Comparison of ENCODE assay signal across 17 mouse cellular contexts in genomic region chr7:68006496-68006895, GRCm38 (mm10). TPM values are rescaled to one million over a fixed set of nuclear protein-coding genes. Genes with fewer than 3 reads are reported as not detected.
DNase-seq lines count a peak whose midpoint lies in the region; ATAC-seq and TF ChIP-seq lines count a peak whose summit lies in the region.
"Had no signal": no experiment of that assay in that cellular context is flagged by ENCODE, and none has a peak within 500 bp of the region (broad histone marks: within the 10 kb centered on the region; RNA-seq: fewer than 3 reads in every experiment).

No protein-coding gene starts in this region.

- peak; percentile 49 for DNase-seq in gastrocnemius, adult 18-20 months (ENCODE audit: low spot score)
- no peak for DNase-seq in gastrocnemius, postnatal 36 days
- DNase-seq in hindbrain, postnatal 0 days (ENCODE audit: low spot score), result no peak
- DNase-seq in adrenal gland, adult 8-10 months, result peak; percentile 89
- no peak for DNase-seq in kidney, adult 2 months
- DNase-seq: cerebellum, postnatal 36 days; midbrain, embryonic 14.5 days; right cerebral cortex, postnatal 14 days had no signal

- ATAC-seq in hindbrain, embryonic 12.5 days (ENCODE audit: low FRiP score), result no peak
- ATAC-seq in hindbrain, postnatal 0 days, result no peak
- ATAC-seq in heart, embryonic 15.5 days (replicated peaks; ENCODE audit: insufficient number of reproducible peaks, insufficient read depth, low FRiP score, low read depth), result no peak
- ATAC-seq in neural tube, embryonic 15.5 days (ENCODE audit: low FRiP score), result no peak
- ATAC-seq: forebrain, embryonic 13.5 days; intestine, embryonic 15.5 days had no signal

- WGBS in hindbrain, embryonic 12.5 days, result 87% methylated on average over 6 of the region's 6 CpGs
- 78% methylated on average over 6 of the region's 6 CpGs for WGBS in hindbrain, postnatal 0 days
- WGBS in heart, embryonic 15.5 days, result 62% methylated on average over 6 of the region's 6 CpGs
- 90% methylated on average over 6 of the region's 6 CpGs for WGBS in neural tube, embryonic 15.5 days
- 76% methylated on average over 6 of the region's 6 CpGs for WGBS in kidney, adult 2 months

- peaks cover 8% of the 10 kb centered on the region for H3K4me1 ChIP-seq in hindbrain, embryonic 12.5 days
- H3K4me1 ChIP-seq in hindbrain, postnatal 0 days (ENCODE audit: insufficient read depth, low read length), result no peaks in the 10 kb centered on the region
- H3K4me1 ChIP-seq in heart, embryonic 15.5 days (replicated peaks), result peaks cover 39% of the 10 kb centered on the region
- H3K4me1 ChIP-seq in neural tube, embryonic 15.5 days, result peaks cover 12% of the 10 kb centered on the region
- peaks cover 15% of the 10 kb centered on the region; the same call in 1 of the 2 replicates for H3K4me1 ChIP-seq in kidney, adult 2 months (ENCODE audit: control insufficient read depth, insufficient read depth, low read length)

- no peak overlapping the region for H3K9ac ChIP-seq in hindbrain, embryonic 12.5 days
- no peak overlapping the region for H3K9ac ChIP-seq in hindbrain, postnatal 0 days (replicated peaks; ENCODE audit: low read length)
- no peak overlapping the region for H3K9ac ChIP-seq in heart, embryonic 15.5 days
- no peak overlapping the region for H3K9ac ChIP-seq in neural tube, embryonic 15.5 days (replicated peaks)
- H3K9ac ChIP-seq: embryonic facial prominence, embryonic 13.5 days; forebrain, embryonic 13.5 days; intestine, embryonic 15.5 days; limb, embryonic 12.5 days; liver, embryonic 15.5 days had no signal

- H3K36me3 ChIP-seq in hindbrain, embryonic 12.5 days, result peaks cover 36% of the 10 kb centered on the region
- H3K36me3 ChIP-seq in hindbrain, postnatal 0 days (ENCODE audit: insufficient read depth, low read length), result 0 out of 2 replicates have a peak, but pooled peaks cover 10% of the 10 kb centered on the region
- peaks cover 19% of the 10 kb centered on the region; the same call in 1 of the 2 replicates for H3K36me3 ChIP-seq in heart, embryonic 15.5 days
- peaks cover 12% of the 10 kb centered on the region for H3K36me3 ChIP-seq in neural tube, embryonic 15.5 days
- H3K36me3 ChIP-seq in kidney, adult 2 months (ENCODE audit: control insufficient read depth, insufficient read depth, low read length), result peaks cover 3% of the 10 kb centered on the region; the same call in 1 of the 2 replicates

- H3K4me2 ChIP-seq in hindbrain, embryonic 12.5 days (replicated peaks), result no peak overlapping the region
- no peak overlapping the region for H3K4me2 ChIP-seq in hindbrain, postnatal 0 days (ENCODE audit: low read depth, low read length)
- no peak overlapping the region for H3K4me2 ChIP-seq in heart, embryonic 15.5 days
- H3K4me2 ChIP-seq in neural tube, embryonic 15.5 days, result no peak overlapping the region
- H3K4me2 ChIP-seq: embryonic facial prominence, embryonic 13.5 days; forebrain, embryonic 13.5 days; intestine, embryonic 15.5 days; limb, embryonic 12.5 days; liver, embryonic 15.5 days had no signal

- no peak overlapping the region for H3K4me3 ChIP-seq in hindbrain, embryonic 12.5 days
- no peak overlapping the region for H3K4me3 ChIP-seq in hindbrain, postnatal 0 days (ENCODE audit: low read length)
- no peak overlapping the region for H3K4me3 ChIP-seq in heart, embryonic 15.5 days
- no peak overlapping the region for H3K4me3 ChIP-seq in neural tube, embryonic 15.5 days (replicated peaks)
- no peak overlapping the region for H3K4me3 ChIP-seq in kidney, adult 2 months (ENCODE audit: insufficient read depth, low read depth, low read length)
- H3K4me3 ChIP-seq: embryonic facial prominence, embryonic 13.5 days; forebrain, embryonic 13.5 days; intestine, embryonic 15.5 days; left cerebral cortex, adult 2 months; limb, embryonic 12.5 days; liver, embryonic 15.5 days had no signal

- H3K27ac ChIP-seq in hindbrain, embryonic 12.5 days, result 0 out of 2 replicates have a peak overlapping the region, but pooled peaks have one; percentile 7
- no peak overlapping the region for H3K27ac ChIP-seq in hindbrain, postnatal 0 days
- 0 out of 2 replicates have a peak overlapping the region, but pooled peaks have one; percentile 31 for H3K27ac ChIP-seq in heart, embryonic 15.5 days
- no peak overlapping the region for H3K27ac ChIP-seq in neural tube, embryonic 15.5 days (replicated peaks)
- H3K27ac ChIP-seq in kidney, adult 2 months (ENCODE audit: insufficient read depth, low read depth, low read length), result no peak overlapping the region
- H3K27ac ChIP-seq: embryonic facial prominence, embryonic 13.5 days; forebrain, embryonic 13.5 days; intestine, embryonic 15.5 days; left cerebral cortex, adult 2 months; limb, embryonic 12.5 days; liver, embryonic 15.5 days had no signal

- H3K9me3 ChIP-seq in hindbrain, embryonic 12.5 days (replicated peaks), result no peaks in the 10 kb centered on the region
- H3K9me3 ChIP-seq in hindbrain, postnatal 0 days (ENCODE audit: low read length), result no peaks in the 10 kb centered on the region
- H3K9me3 ChIP-seq in heart, embryonic 15.5 days (replicated peaks), result no peaks in the 10 kb centered on the region
- H3K9me3 ChIP-seq in neural tube, embryonic 15.5 days (replicated peaks), result no peaks in the 10 kb centered on the region
- H3K9me3 ChIP-seq: embryonic facial prominence, embryonic 13.5 days; forebrain, embryonic 13.5 days; intestine, embryonic 15.5 days; limb, embryonic 12.5 days; liver, embryonic 15.5 days had no signal

- H3K27me3 ChIP-seq in hindbrain, embryonic 12.5 days, result no peaks in the 10 kb centered on the region
- H3K27me3 ChIP-seq in hindbrain, postnatal 0 days (ENCODE audit: insufficient read depth, low read length), result no peaks in the 10 kb centered on the region
- H3K27me3 ChIP-seq in heart, embryonic 15.5 days, result no peaks in the 10 kb centered on the region
- H3K27me3 ChIP-seq in neural tube, embryonic 15.5 days (replicated peaks), result no peaks in the 10 kb centered on the region
- no peaks in the 10 kb centered on the region for H3K27me3 ChIP-seq in kidney, adult 2 months (replicated peaks; ENCODE audit: control insufficient read depth, insufficient read depth, low read length)
- H3K27me3 ChIP-seq: embryonic facial prominence, embryonic 13.5 days; forebrain, embryonic 13.5 days; intestine, embryonic 15.5 days; limb, embryonic 12.5 days; liver, embryonic 15.5 days had no signal

- no peak for TF ChIP-seq CTCF in hindbrain, postnatal 0 days (IDR thresholded peaks at IDR 0.05; ENCODE audit: low read depth)
- no peak for TF ChIP-seq CTCF in kidney, adult 2 months (conservative IDR thresholded peaks at IDR 0.05; ENCODE audit: insufficient read depth, insufficient read length, low read depth, low read length)

- intact Hi-C loops in gastrocnemius, postnatal 36 days (cut with DNase I), result no loop called here

- no peak for TF ChIP-seq POLR2A in kidney, adult 2 months (IDR thresholded peaks at IDR 0.05; ENCODE audit: low read depth, low read length)

RNA-seq across cellular contexts. Expression of gene Igf1r, which starts 53.9 kb away (rescaled TPM):
- total RNA-seq in gastrocnemius, adult 18-20 months (2021), result 1 to 10 TPM; 6.9 to 8.1 TPM
- 10 to 100 TPM in 1 of 2 experiments, 1 to 10 TPM in 1; 6.9 to 10.5 TPM for total RNA-seq in gastrocnemius, postnatal 36 days (2021)
- polyA plus RNA-seq in hindbrain, embryonic 12.5 days (2016; fragmentation: Nextera tagmentation; extraction: Ambion mirVana), result 42.3 and 43.0 TPM in 2 replicates
- 36.2 and 43.2 TPM in 2 replicates for total RNA-seq in hindbrain, postnatal 0 days (2014; rRNA removed)
- 12.1 and 13.1 TPM in 2 replicates for polyA plus RNA-seq in hindbrain, postnatal 0 days (2015; fragmentation: Nextera tagmentation; extraction: Ambion mirVana)
- 100 to 1,000 TPM in 2 of 4 experiments, 10 to 100 TPM in 2; 81.3 to 138 (median 103) TPM for total RNA-seq in adrenal gland, adult 8-10 months (2022)
- 13.9 and 16.5 TPM in 2 replicates for polyA plus RNA-seq in heart, embryonic 15.5 days (2015; fragmentation: Nextera tagmentation; extraction: Ambion mirVana)
- 19.0 and 20.8 TPM in 2 replicates for polyA plus RNA-seq in neural tube, embryonic 15.5 days (2015; fragmentation: Nextera tagmentation; extraction: Ambion mirVana)
- 26.2 and 29.2 TPM in 2 replicates for polyA plus RNA-seq in kidney, adult 2 months (2012; rRNA removed)

Comparison
In these comparisons a context has a peak if more than half of its experiments do, and no peak if none do; other contexts are left out.
1. DNase-seq: peak in gastrocnemius, adult 18-20 months (single experiment) and adrenal gland, adult 8-10 months (single experiment); none in gastrocnemius, postnatal 36 days (0 of 2), hindbrain, postnatal 0 days (single experiment) and kidney, adult 2 months (single experiment).
2. H3K27ac ChIP-seq: peak in hindbrain, embryonic 12.5 days (single experiment) and heart, embryonic 15.5 days (single experiment); none in hindbrain, postnatal 0 days (single experiment), neural tube, embryonic 15.5 days (single experiment) and kidney, adult 2 months (single experiment).